Mouse (Mus musculus): ENCODE data around the gene Pom121l2.

GRCm38 (mm10) chr13:21994896-21995295, 13.9 kb downstream of the Pom121l2 start:
- TF ChIP-seq CTCF (IDR thresholded peaks at IDR 0.05; ENCODE audit: control insufficient read depth, insufficient read depth, insufficient read length) (no peak), MAX (IDR thresholded peaks at IDR 0.05) (no peak), FOSL1 (IDR thresholded peaks at IDR 0.05; ENCODE audit: insufficient read depth, low read length, poor library complexity, severe bottlenecking) (no peak), MYOD1 (IDR thresholded peaks at IDR 0.05; ENCODE audit: control insufficient read depth, insufficient read length, low read depth) (no peak)
